Mouse (Mus musculus): ENCODE data around the gene Cops3. TPM values are rescaled to one million over a fixed set of nuclear protein-coding genes. Genes with fewer than 3 reads are reported as not detected.
A peak's percentile ranks its signal among the peaks of the same experiment; 100 is the strongest.

Cops3 gene
- polyA plus RNA-seq, 1 experiment from 2014 or later = 168 TPM

- Histone ChIP-seq H3K4me2 (peak overlapping the region; percentile 82), H3K4me1 (ENCODE audit: control insufficient read depth, insufficient read depth, low read length) (peaks cover 14% of the 10 kb centered on the region), H3K4me3 (ENCODE audit: low read depth, low read length) (peak overlapping the region; percentile 78), H3K9me3 (replicated peaks; ENCODE audit: control insufficient read depth, low read length) (no peaks in the 10 kb centered on the region), H3K9ac (ENCODE audit: low read depth, low read length) (peak overlapping the region; percentile 99), H3K27me3 (ENCODE audit: control insufficient read depth, insufficient read depth, low read length) (no peaks in the 10 kb centered on the region), H3K27ac (ENCODE audit: low read depth, low read length) (peak overlapping the region; percentile 98), H3K36me3 (ENCODE audit: control insufficient read depth, insufficient read depth, low read length) (peaks cover 12% of the 10 kb centered on the region)
- ATAC-seq (replicated peaks; ENCODE audit: insufficient number of reproducible peaks, low FRiP score, low TSS enrichment) = 0 out of 2 replicates have a peak, but pooled peaks have one; percentile 18
- under 1% methylated on average over 15 of the region's 15 CpGs for WGBS (ENCODE audit: insufficient replicate concordance)
These were observed 30.5 kb downstream of the Cops3 start for GRCm38 (mm10) chr11:59809071-59809669.

DNA sequence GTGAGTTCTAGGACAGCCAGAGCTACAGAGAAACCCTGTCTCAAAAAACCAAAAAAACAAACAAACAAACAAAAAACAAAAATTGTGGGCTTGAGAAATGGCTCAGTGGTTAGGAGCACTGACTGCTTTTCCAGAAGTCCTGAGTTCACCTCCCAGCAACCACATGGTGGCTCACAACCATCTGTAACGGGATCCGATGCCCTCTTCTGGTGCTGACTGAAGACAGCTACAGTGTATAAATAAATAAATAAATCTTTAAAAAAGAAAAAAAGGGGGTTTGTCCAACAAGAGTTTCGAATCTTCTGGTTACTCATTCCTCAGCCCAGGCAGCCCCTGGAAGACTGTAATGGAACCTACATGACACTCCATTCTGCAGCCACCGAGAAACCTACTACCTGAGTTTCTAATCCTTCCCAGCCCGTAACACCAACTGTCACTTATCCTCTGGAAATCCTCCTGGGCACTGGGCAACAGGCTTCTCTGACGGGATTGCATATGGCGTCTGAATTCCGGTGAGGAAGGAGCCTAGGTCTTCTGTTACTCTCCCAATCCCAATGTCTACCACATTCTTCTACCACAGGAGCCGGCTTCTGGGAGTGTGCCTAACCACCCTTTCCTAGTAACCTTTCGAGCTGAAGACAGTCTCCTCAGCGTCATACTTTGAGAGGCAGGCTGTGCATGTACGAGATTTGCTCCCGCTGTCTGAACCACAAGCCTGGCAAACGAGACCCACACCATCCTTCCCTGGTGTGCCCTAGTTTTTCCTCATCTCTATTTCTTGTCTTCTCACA, 31.3 kb downstream of the Cops3 start:
- H3K27ac ChIP-seq (ENCODE audit: low read depth, low read length) = peak overlapping the region; percentile 98; the same call in 1 of the 2 replicates
- 69% methylated on average over 14 of the region's 14 CpGs for WGBS (ENCODE audit: insufficient replicate concordance)

DNA sequence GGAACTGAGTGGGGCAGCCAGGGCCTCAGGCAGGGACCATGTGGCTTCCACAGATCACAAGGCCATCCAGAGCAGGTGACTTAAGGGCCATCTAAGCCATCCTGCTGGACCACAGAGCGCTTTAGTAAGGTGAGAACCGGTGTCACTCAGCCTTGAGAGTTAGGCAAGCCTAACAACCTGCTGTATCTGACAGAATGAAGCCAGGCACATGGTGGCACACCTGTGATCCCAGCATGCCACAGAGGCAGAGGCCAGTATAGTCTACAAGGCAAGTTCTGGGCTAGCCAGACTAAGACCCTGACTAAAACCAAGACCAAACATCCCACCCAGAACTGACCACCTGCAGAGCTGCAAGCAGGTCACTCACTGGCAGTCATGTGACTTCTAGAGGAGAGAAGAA, 34.0 kb downstream of the Cops3 start:
- WGBS (ENCODE audit: insufficient replicate concordance) = 95% methylated on average over 2 of the region's 2 CpGs
- Histone ChIP-seq H3K9ac (ENCODE audit: low read depth, low read length) (no peak overlapping the region), H3K4me3 (ENCODE audit: low read depth, low read length) (no peak overlapping the region), H3K9me3 (replicated peaks; ENCODE audit: control insufficient read depth, low read length) (no peaks in the 10 kb centered on the region), H3K27me3 (ENCODE audit: control insufficient read depth, insufficient read depth, low read length) (no peaks in the 10 kb centered on the region), H3K36me3 (ENCODE audit: control insufficient read depth, insufficient read depth, low read length) (peaks cover 38% of the 10 kb centered on the region), H3K27ac (ENCODE audit: low read depth, low read length) (no peak overlapping the region), H3K4me1 (ENCODE audit: control insufficient read depth, insufficient read depth, low read length) (peaks cover 7% of the 10 kb centered on the region), H3K4me2 (no peak overlapping the region)
- ATAC-seq (replicated peaks; ENCODE audit: insufficient number of reproducible peaks, low FRiP score, low TSS enrichment) = no peak

More for the DNA sequence above, 31.3 kb downstream of the Cops3 start:
- no peak for ATAC-seq (replicated peaks; ENCODE audit: insufficient number of reproducible peaks, low FRiP score, low TSS enrichment)
- H3K4me3 ChIP-seq (ENCODE audit: low read depth, low read length) = peak overlapping the region; percentile 78
- peak overlapping the region; percentile 82 for H3K4me2 ChIP-seq
- H3K9me3 ChIP-seq (replicated peaks; ENCODE audit: control insufficient read depth, low read length) = no peaks in the 10 kb centered on the region
- H3K36me3 ChIP-seq (ENCODE audit: control insufficient read depth, insufficient read depth, low read length) = peaks cover 16% of the 10 kb centered on the region
- H3K9ac ChIP-seq (ENCODE audit: low read depth, low read length) = peak overlapping the region; percentile 19; the same call in 1 of the 2 replicates
- no peaks in the 10 kb centered on the region for H3K27me3 ChIP-seq (ENCODE audit: control insufficient read depth, insufficient read depth, low read length)
- H3K4me1 ChIP-seq (ENCODE audit: control insufficient read depth, insufficient read depth, low read length) = peaks cover 14% of the 10 kb centered on the region

GRCm38 (mm10) chr11:59805256-59805655, 34.4 kb downstream of the Cops3 start:
- no peak for ATAC-seq (replicated peaks; ENCODE audit: insufficient number of reproducible peaks, low FRiP score, low TSS enrichment)
- H3K4me2 ChIP-seq = no peak overlapping the region
- no peak overlapping the region for H3K9ac ChIP-seq (ENCODE audit: low read depth, low read length)
- H3K27ac ChIP-seq (ENCODE audit: low read depth, low read length) = no peak overlapping the region
- H3K4me1 ChIP-seq (ENCODE audit: control insufficient read depth, insufficient read depth, low read length) = peaks cover 7% of the 10 kb centered on the region
- no peak overlapping the region for H3K4me3 ChIP-seq (ENCODE audit: low read depth, low read length)
- H3K36me3 ChIP-seq (ENCODE audit: control insufficient read depth, insufficient read depth, low read length) = peaks cover 42% of the 10 kb centered on the region
- no peaks in the 10 kb centered on the region for H3K27me3 ChIP-seq (ENCODE audit: control insufficient read depth, insufficient read depth, low read length)
- no peaks in the 10 kb centered on the region for H3K9me3 ChIP-seq (replicated peaks; ENCODE audit: control insufficient read depth, low read length)
- WGBS (ENCODE audit: insufficient replicate concordance) = 81% methylated on average over 1 of the region's 1 CpGs

DNA sequence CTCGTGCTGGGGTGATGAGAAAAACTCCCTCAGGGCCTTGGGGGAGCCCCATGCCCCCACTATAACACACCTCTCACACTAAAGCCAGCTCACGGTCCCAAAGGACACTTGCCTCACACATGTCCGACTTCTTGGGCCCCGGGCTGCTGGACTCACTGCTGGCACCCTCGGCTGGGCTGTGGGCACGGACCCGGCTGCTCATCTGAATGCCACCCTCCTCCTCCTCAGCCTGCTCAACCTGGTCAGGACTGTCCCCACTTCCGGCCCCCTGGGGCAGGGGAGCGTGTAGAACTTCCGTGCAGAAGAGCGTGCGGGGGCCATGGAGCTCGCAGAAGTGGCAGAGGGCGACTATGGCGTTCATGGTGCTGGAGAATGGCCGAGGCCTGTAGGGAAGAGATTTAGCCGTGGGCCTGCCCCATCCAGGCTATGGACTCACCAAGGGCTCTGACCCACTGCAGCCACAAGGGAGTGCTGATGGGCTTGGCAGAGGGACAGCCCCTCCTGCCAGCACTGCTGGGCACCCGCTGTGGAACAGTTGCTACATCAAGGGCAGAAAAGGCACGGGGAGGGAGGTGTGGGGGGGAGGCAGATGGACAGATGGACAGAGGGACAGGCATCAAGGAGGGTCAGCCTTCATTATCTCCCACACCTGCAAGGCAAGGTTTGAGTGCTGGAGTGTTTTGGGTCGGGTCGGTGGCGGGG, 35.1 kb downstream of the Cops3 start:
- Histone ChIP-seq H3K27ac (ENCODE audit: low read depth, low read length) (no peak overlapping the region), H3K9ac (ENCODE audit: low read depth, low read length) (no peak overlapping the region), H3K4me2 (no peak overlapping the region), H3K4me3 (ENCODE audit: low read depth, low read length) (no peak overlapping the region), H3K36me3 (ENCODE audit: control insufficient read depth, insufficient read depth, low read length) (peaks cover 48% of the 10 kb centered on the region), H3K4me1 (ENCODE audit: control insufficient read depth, insufficient read depth, low read length) (peaks cover 7% of the 10 kb centered on the region), H3K27me3 (ENCODE audit: control insufficient read depth, insufficient read depth, low read length) (no peaks in the 10 kb centered on the region), H3K9me3 (replicated peaks; ENCODE audit: control insufficient read depth, low read length) (no peaks in the 10 kb centered on the region)
- 93% methylated on average over 22 of the region's 22 CpGs for WGBS (ENCODE audit: insufficient replicate concordance)
- no peak for ATAC-seq (replicated peaks; ENCODE audit: insufficient number of reproducible peaks, low FRiP score, low TSS enrichment)

- WGBS (ENCODE audit: insufficient replicate concordance) = 82% methylated on average over 14 of the region's 14 CpGs
These were observed 36.1 kb downstream of the Cops3 start for GRCm38 (mm10) chr11:59803516-59803915.

DNA sequence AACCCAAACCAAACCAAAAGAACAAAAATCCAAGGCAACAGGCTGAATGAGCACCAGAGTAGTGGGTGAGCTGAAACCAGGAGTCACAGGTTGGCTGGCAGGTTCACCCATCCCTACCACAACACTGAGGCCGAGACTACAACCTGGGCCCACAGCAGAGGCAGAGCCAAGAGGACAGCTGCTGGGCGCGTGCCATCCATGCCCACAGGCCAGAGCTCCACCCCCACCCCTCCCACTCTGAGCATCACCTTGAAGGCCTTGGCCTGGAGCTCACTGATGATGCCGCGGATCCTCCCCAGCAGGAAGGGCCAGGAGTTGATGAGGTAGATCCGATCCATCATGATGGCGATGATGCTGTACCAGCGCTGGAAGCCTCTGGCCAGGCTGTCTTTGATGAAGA, 37.8 kb downstream of the Cops3 start:
- Histone ChIP-seq H3K4me3 (ENCODE audit: low read depth, low read length) (no peak overlapping the region), H3K27me3 (ENCODE audit: control insufficient read depth, insufficient read depth, low read length) (no peaks in the 10 kb centered on the region), H3K4me2 (no peak overlapping the region), H3K4me1 (ENCODE audit: control insufficient read depth, insufficient read depth, low read length) (no peaks in the 10 kb centered on the region), H3K36me3 (ENCODE audit: control insufficient read depth, insufficient read depth, low read length) (peaks cover 66% of the 10 kb centered on the region), H3K27ac (ENCODE audit: low read depth, low read length) (no peak overlapping the region), H3K9me3 (replicated peaks; ENCODE audit: control insufficient read depth, low read length) (no peaks in the 10 kb centered on the region), H3K9ac (ENCODE audit: low read depth, low read length) (no peak overlapping the region)
- ATAC-seq (replicated peaks; ENCODE audit: insufficient number of reproducible peaks, low FRiP score, low TSS enrichment) = no peak
- 94% methylated on average over 8 of the region's 8 CpGs for WGBS (ENCODE audit: insufficient replicate concordance)

More at GRCm38 (mm10) chr11:59803516-59803915, 36.1 kb downstream of the Cops3 start:
- H3K4me1 ChIP-seq (ENCODE audit: control insufficient read depth, insufficient read depth, low read length) = peaks cover 4% of the 10 kb centered on the region
- no peaks in the 10 kb centered on the region for H3K9me3 ChIP-seq (replicated peaks; ENCODE audit: control insufficient read depth, low read length)
- H3K36me3 ChIP-seq (ENCODE audit: control insufficient read depth, insufficient read depth, low read length) = peaks cover 58% of the 10 kb centered on the region
- H3K9ac ChIP-seq (ENCODE audit: low read depth, low read length) = no peak overlapping the region
- no peak overlapping the region for H3K4me3 ChIP-seq (ENCODE audit: low read depth, low read length)
- ATAC-seq (replicated peaks; ENCODE audit: insufficient number of reproducible peaks, low FRiP score, low TSS enrichment) = no peak
- no peaks in the 10 kb centered on the region for H3K27me3 ChIP-seq (ENCODE audit: control insufficient read depth, insufficient read depth, low read length)
- no peak overlapping the region for H3K27ac ChIP-seq (ENCODE audit: low read depth, low read length)
- no peak overlapping the region for H3K4me2 ChIP-seq

- no peak overlapping the region for H3K9ac ChIP-seq (ENCODE audit: low read depth, low read length)
- WGBS (ENCODE audit: insufficient replicate concordance) = 88% methylated on average over 10 of the region's 10 CpGs
- H3K4me1 ChIP-seq (ENCODE audit: control insufficient read depth, insufficient read depth, low read length) = no peaks in the 10 kb centered on the region
- peaks cover 66% of the 10 kb centered on the region for H3K36me3 ChIP-seq (ENCODE audit: control insufficient read depth, insufficient read depth, low read length)
- no peak overlapping the region for H3K27ac ChIP-seq (ENCODE audit: low read depth, low read length)
- no peaks in the 10 kb centered on the region for H3K27me3 ChIP-seq (ENCODE audit: control insufficient read depth, insufficient read depth, low read length)
- H3K4me3 ChIP-seq (ENCODE audit: low read depth, low read length) = no peak overlapping the region
- no peak for ATAC-seq (replicated peaks; ENCODE audit: insufficient number of reproducible peaks, low FRiP score, low TSS enrichment)
- H3K4me2 ChIP-seq = no peak overlapping the region
- H3K9me3 ChIP-seq (replicated peaks; ENCODE audit: control insufficient read depth, low read length) = no peaks in the 10 kb centered on the region
These were observed 39.2 kb downstream of the Cops3 start for GRCm38 (mm10) chr11:59800412-59800811.
